Mouse (Mus musculus): ENCODE measurements around the gene E130114P18Rik. TPM values are rescaled to one million over a fixed set of nuclear protein-coding genes. Genes with fewer than 3 reads are reported as not detected.
A peak's percentile ranks its signal among the peaks of the same experiment; 100 is the strongest.

Gene E130114P18Rik
- polyA plus RNA-seq, 1 experiment from 2014 or later = 12.7 TPM

GRCm38 (mm10) chr4:97780666-97781435 lies 3.0 kb upstream of the E130114P18Rik start:
- ATAC-seq (replicated peaks) = no peak
- Histone ChIP-seq H3K9me3 (no peaks in the 10 kb centered on the region), H3K36me3 (replicated peaks) (no peaks in the 10 kb centered on the region), H3K4me1 (peaks cover 11% of the 10 kb centered on the region; the same call in 1 of the 2 replicates), H3K27ac (no peak overlapping the region), H3K4me2 (peak overlapping the region; percentile 27), H3K27me3 (replicated peaks) (peaks cover 10% of the 10 kb centered on the region), H3K4me3 (peak overlapping the region; percentile 12), H3K9ac (no peak overlapping the region)
- WGBS = 71% methylated on average over 7 of the region's 7 CpGs

GRCm38 (mm10) chr4:97780024-97780423 lies 2.1 kb upstream of the E130114P18Rik start:
- Histone ChIP-seq H3K27me3 (replicated peaks) (peaks cover 14% of the 10 kb centered on the region), H3K36me3 (replicated peaks) (no peaks in the 10 kb centered on the region), H3K9ac (no peak overlapping the region; the same call in 1 of the 2 replicates), H3K9me3 (no peaks in the 10 kb centered on the region), H3K27ac (peak overlapping the region; percentile 50), H3K4me2 (peak overlapping the region; percentile 98), H3K4me1 (peaks cover 14% of the 10 kb centered on the region; the same call in 1 of the 2 replicates), H3K4me3 (peak overlapping the region; percentile 86)
- WGBS = 40% methylated on average over 7 of the region's 7 CpGs
- ATAC-seq (replicated peaks) = no peak

- Histone ChIP-seq H3K4me2 (peak overlapping the region; percentile 98), H3K4me3 (peak overlapping the region; percentile 86), H3K4me1 (peaks cover 17% of the 10 kb centered on the region; the same call in 1 of the 2 replicates), H3K36me3 (replicated peaks) (no peaks in the 10 kb centered on the region), H3K27me3 (replicated peaks) (peaks cover 14% of the 10 kb centered on the region), H3K27ac (peak overlapping the region; percentile 78), H3K9me3 (no peaks in the 10 kb centered on the region), H3K9ac (peak overlapping the region; percentile 73; the same call in 1 of the 2 replicates)
- no peak for ATAC-seq (replicated peaks)
- WGBS = 9% methylated on average over 18 of the region's 18 CpGs
Observed at GRCm38 (mm10) chr4:97779003-97779930, 1.4 kb upstream of the E130114P18Rik start.

GRCm38 (mm10) chr4:97778211-97779002 lies 529 bp upstream of the E130114P18Rik start:
- WGBS = 0% methylated on average over 83 of the region's 94 CpGs
- Histone ChIP-seq H3K9ac (peak overlapping the region; percentile 73), H3K27ac (peak overlapping the region; percentile 78), H3K4me1 (peaks cover 21% of the 10 kb centered on the region), H3K9me3 (no peaks in the 10 kb centered on the region), H3K4me3 (peak overlapping the region; percentile 86), H3K4me2 (peak overlapping the region; percentile 98), H3K27me3 (replicated peaks) (peaks cover 19% of the 10 kb centered on the region), H3K36me3 (replicated peaks) (no peaks in the 10 kb centered on the region)
- ATAC-seq (replicated peaks) = peak; percentile 46

GRCm38 (mm10) chr4:97777081-97777705 lies 685 bp downstream of the E130114P18Rik start:
- Histone ChIP-seq H3K9ac (peak overlapping the region; percentile 73), H3K4me2 (peak overlapping the region; percentile 98), H3K4me3 (peak overlapping the region; percentile 86), H3K36me3 (replicated peaks) (no peaks in the 10 kb centered on the region), H3K4me1 (peaks cover 23% of the 10 kb centered on the region), H3K27me3 (replicated peaks) (peaks cover 19% of the 10 kb centered on the region), H3K27ac (peak overlapping the region; percentile 78), H3K9me3 (no peaks in the 10 kb centered on the region)
- WGBS = under 1% methylated on average over 71 of the region's 77 CpGs
- peak; percentile 40 for ATAC-seq (replicated peaks)

GRCm38 (mm10) chr4:97776388-97777080 lies 1.3 kb downstream of the E130114P18Rik start:
- peak overlapping the region; percentile 78 for H3K27ac ChIP-seq
- peaks cover 27% of the 10 kb centered on the region for H3K4me1 ChIP-seq
- WGBS = under 1% methylated on average over 10 of the region's 10 CpGs
- peaks cover 19% of the 10 kb centered on the region for H3K27me3 ChIP-seq (replicated peaks)
- peak overlapping the region; percentile 98 for H3K4me2 ChIP-seq
- ATAC-seq (replicated peaks) = no peak
- H3K36me3 ChIP-seq (replicated peaks) = no peaks in the 10 kb centered on the region
- H3K4me3 ChIP-seq = peak overlapping the region; percentile 86
- H3K9ac ChIP-seq = peak overlapping the region; percentile 73
- no peaks in the 10 kb centered on the region for H3K9me3 ChIP-seq

- H3K27me3 ChIP-seq (replicated peaks) = peaks cover 19% of the 10 kb centered on the region
- H3K4me3 ChIP-seq = peak overlapping the region; percentile 11
- under 1% methylated on average over 20 of the region's 20 CpGs for WGBS
Observed at GRCm38 (mm10) chr4:97775494-97776265, 2.2 kb downstream of the E130114P18Rik start.

GRCm38 (mm10) chr4:97775059-97775458 lies 2.8 kb downstream of the E130114P18Rik start:
- Histone ChIP-seq H3K27me3 (replicated peaks) (peaks cover 17% of the 10 kb centered on the region), H3K27ac (peak overlapping the region; percentile 67), H3K4me3 (peak overlapping the region; percentile 11), H3K4me2 (peak overlapping the region; percentile 98), H3K4me1 (peaks cover 29% of the 10 kb centered on the region), H3K9me3 (no peaks in the 10 kb centered on the region), H3K36me3 (replicated peaks) (no peaks in the 10 kb centered on the region), H3K9ac (no peak overlapping the region; the same call in 1 of the 2 replicates)
- no peak for ATAC-seq (replicated peaks)
- 0% methylated on average over 13 of the region's 13 CpGs for WGBS

More at GRCm38 (mm10) chr4:97775494-97776265, 2.2 kb downstream of the E130114P18Rik start:
- Histone ChIP-seq H3K9ac (no peak overlapping the region; the same call in 1 of the 2 replicates), H3K4me1 (peaks cover 29% of the 10 kb centered on the region), H3K36me3 (replicated peaks) (no peaks in the 10 kb centered on the region), H3K9me3 (no peaks in the 10 kb centered on the region), H3K27ac (peak overlapping the region; percentile 67), H3K4me2 (peak overlapping the region; percentile 98)
- ATAC-seq (replicated peaks) = no peak

GRCm38 (mm10) chr4:97774446-97774950 lies 3.4 kb downstream of the E130114P18Rik start:
- peak overlapping the region; percentile 11; the same call in 1 of the 2 replicates for H3K4me3 ChIP-seq
- peak overlapping the region; percentile 67 for H3K27ac ChIP-seq
- no peaks in the 10 kb centered on the region for H3K9me3 ChIP-seq
- H3K9ac ChIP-seq = no peak overlapping the region
- H3K4me2 ChIP-seq = peak overlapping the region; percentile 98
- no peaks in the 10 kb centered on the region for H3K36me3 ChIP-seq (replicated peaks)
- no peak for ATAC-seq (replicated peaks)
- peaks cover 15% of the 10 kb centered on the region for H3K27me3 ChIP-seq (replicated peaks)
- peaks cover 29% of the 10 kb centered on the region for H3K4me1 ChIP-seq
- 16% methylated on average over 4 of the region's 4 CpGs for WGBS

GRCm38 (mm10) chr4:97773791-97774190 lies 4.1 kb downstream of the E130114P18Rik start:
- no peak for ATAC-seq (replicated peaks)
- Histone ChIP-seq H3K9me3 (no peaks in the 10 kb centered on the region), H3K27ac (peak overlapping the region; percentile 79), H3K36me3 (replicated peaks) (no peaks in the 10 kb centered on the region), H3K4me3 (no peak overlapping the region), H3K27me3 (replicated peaks) (peaks cover 15% of the 10 kb centered on the region), H3K9ac (no peak overlapping the region), H3K4me1 (peaks cover 29% of the 10 kb centered on the region), H3K4me2 (peak overlapping the region; percentile 66)
- WGBS = 40% methylated on average over 2 of the region's 2 CpGs
